Mouse (Mus musculus) brain, embryonic 18.5 days (tissue): ENCODE results near the gene Sap25.
"Not testable (repeated sequence)": the region's sequence is repeated elsewhere in the genome, so short reads cannot be mapped to it uniquely, and the experiment has no call there.

Experiments used
- DNase-seq: peaks from one replicate; pipeline ENCODE4 v3.0.0-alpha.2; 2012; ENCODE audit warnings: low read depth, low spot score

The Sap25 gene

DNA sequence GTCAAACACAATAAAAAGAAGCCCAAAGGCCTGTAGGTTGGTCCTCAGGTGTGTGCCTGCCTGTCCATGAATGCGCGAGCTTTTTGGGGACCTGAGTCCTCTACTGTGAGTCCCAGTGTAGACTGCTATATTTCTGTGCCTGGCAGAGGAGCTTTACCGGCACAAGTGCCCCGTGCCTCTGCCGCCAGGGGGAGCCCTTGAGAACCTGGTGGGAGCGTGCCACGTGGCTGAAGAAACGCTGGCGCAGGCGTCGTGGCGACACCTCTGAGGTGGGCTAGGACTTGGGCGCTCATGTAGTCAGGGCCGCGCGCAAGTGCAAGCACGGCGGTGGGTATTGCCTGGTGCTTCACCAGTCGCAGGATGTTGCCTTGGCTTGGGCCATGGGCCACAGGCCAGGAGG lies at the start of gene Sap25:
TSS of gene Sap25 (plus strand) at position 281 of the 400 bp plus-strand sequence.
- DNase-seq: no peak

- DNase-seq: no peak
Measured at GRCm38 (mm10) chr5:137595921-137596320, 45.2 kb upstream of the Sap25 start.

DNA sequence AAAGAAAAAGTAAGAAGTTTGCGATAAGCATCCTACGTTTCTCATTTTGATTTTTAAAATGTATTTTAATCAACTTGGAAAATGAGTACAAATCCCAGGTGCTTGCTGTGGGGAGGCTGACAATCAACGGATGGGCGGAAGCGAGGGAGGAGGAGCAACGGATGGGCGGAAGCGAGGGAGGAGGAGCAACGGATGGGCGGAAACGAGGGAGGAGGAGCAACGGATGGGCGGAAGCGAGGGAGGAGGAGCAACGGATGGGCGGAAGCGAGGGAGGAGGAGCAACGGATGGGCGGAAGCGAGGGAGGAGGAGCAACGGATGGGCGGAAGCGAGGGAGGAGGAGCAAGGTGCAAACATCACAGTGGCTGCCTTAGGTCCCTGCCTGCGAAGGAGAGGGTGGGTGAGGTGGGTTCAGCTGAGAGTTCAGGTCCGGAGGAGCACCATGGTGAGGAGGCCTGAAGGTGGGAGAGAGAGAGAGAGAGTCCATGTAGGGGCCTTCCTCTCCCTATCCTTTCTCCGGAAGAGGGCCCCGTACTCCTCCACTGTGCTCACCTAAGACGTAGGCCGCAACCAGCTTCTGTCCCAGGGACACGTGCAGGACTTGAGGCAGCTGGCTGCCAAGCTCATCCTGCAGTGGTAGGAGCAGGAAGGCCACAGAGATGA lies 44.4 kb upstream of the Sap25 start:
- no peak for DNase-seq

- no peak for DNase-seq
Measured at GRCm38 (mm10) chr5:137597625-137598024, 43.5 kb upstream of the Sap25 start.

DNA sequence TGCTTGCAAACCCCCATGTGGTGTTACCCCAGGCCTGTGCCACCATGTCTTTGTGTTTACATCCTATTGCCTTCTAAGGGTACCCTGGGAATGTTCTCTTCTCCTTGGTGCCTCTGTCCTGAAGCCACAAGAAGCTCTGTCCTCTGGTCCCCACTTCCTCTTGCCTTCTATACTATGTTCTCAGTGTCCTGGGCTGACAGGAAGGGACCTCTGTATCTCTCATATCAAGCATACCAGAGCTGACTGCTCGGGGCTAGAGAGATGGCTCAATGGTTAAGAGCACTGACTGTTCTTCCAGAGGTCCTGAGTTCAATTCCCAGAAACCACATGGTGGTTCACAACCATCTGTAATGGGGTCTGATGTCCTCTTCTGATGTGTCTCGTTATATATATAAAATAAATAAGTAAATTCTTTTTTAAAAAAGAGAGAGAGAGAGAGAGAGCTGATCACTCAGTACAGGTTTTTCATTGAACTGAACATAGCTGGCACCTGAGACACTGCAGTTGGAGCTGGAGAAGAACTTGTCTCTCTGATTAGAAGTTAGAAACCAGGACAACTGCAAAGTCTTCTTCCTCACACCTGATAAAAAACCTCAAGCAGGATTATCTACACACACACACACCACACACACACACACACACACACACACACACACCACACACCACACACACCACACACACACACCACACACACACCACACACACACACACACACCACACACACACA lies 42.9 kb upstream of the Sap25 start:
- no peak for DNase-seq

GRCm38 (mm10) chr5:137599600-137599999 lies 41.5 kb upstream of the Sap25 start:
- DNase-seq: no peak

DNA sequence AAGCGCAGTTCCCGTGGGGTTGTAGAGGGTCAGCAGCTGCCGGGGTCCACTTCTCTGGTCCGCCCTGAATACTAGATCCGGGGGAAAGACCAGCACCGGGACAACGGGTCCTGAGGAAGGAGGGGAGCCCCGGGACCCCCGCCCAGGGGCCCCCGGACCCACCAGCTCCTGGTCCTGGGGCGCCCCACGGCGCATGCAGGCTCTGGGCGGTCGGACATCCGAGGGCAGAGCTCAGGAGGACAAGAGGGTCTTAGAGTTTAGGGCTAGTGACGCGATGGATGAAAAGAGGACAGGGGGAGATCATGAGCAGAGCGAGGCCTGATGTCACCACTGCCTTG lies 40.9 kb upstream of the Sap25 start:
- DNase-seq: no peak

GRCm38 (mm10) chr5:137600619-137601364 lies 40.3 kb upstream of the Sap25 start, which contains the start of gene Mospd3:
Gene Mospd3, minus strand, starts transcription at chr5:137601058.
- DNase-seq: peak; percentile 98

DNA sequence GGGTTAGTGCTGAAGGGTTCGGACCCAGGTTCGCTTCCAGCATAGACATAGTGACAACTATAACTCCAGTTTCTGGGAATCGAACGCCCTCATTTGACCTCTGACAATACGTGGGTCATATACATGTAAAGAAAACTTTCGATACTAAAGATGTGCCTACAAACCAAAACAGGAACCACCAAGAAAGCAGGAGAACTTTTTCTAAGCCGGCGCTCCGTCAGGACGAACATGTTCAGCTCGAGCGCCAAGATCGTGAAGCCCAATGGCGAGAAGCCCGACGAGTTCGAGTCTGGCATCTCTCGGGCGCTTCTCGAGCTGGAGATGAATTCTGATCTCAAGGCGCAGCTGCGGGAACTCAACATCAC lies 39.8 kb upstream of the Sap25 start:
- no peak for DNase-seq

DNA sequence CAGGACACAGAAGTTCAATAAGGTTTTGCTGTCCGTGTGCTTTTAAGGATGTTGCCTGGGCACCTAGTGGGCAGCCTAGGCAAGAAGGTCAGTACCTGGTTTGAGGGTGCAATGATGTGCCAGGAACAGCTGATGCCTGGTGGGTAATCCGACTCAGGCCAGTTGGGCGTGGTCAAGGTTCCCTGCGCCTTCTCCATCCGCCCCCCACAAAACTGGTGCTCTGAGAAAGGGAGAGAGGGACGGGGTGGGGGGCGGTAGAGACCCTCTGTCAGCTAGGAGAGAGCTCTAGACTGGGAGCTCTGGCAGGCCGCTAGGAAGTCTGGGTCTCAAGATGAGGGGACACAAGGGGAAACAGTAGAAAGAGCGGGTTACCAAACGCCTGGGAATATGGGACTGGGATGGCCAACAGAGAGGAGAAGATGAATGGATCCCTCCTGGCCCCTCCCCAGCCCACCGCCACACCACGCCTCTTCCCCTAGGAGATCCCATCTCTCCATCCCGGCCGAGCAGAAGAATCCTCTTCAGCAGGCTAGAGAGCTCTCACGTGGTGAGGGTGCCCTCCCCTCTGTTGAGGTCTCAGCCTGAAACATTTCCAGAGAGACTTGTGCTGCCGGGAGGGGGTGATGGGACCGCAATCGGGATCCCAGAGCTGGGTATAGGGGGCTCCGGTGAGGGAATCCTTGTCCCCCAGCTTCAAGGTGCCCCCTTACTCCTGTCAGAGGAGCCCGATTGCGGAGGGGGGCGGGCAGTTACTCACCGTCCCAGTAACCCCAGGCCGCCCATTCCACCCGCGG lies 33.1 kb upstream of the Sap25 start:
- no peak for DNase-seq

GRCm38 (mm10) chr5:137608654-137609190 lies 32.4 kb upstream of the Sap25 start:
- no peak for DNase-seq

DNA sequence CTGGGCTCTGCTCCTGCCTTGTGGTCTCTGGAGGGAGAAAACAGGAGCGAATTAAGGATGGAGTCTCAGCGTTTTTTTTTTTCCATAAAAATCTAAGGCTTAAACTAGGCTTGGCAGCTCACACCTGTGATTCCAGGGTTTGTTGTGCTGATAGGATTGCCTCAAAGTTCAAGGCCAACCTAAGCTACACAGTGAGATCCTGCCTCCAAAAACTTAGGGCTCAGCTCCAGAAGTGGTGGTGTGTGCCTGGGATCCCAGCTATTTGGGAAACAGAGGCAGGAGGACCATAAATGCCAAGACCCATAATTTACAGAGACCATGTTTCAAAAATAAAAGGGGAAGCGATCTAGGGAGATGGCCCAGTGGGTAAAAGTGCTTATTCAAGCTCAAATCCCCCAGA lies 31.8 kb upstream of the Sap25 start:
- no peak for DNase-seq

GRCm38 (mm10) chr5:137610056-137610455 lies 31.1 kb upstream of the Sap25 start:
- DNase-seq: no peak

- no peak for DNase-seq
Measured at GRCm38 (mm10) chr5:137610548-137611244, 30.4 kb upstream of the Sap25 start.

GRCm38 (mm10) chr5:137611245-137611602 lies 29.9 kb upstream of the Sap25 start:
- DNase-seq: no peak

DNA sequence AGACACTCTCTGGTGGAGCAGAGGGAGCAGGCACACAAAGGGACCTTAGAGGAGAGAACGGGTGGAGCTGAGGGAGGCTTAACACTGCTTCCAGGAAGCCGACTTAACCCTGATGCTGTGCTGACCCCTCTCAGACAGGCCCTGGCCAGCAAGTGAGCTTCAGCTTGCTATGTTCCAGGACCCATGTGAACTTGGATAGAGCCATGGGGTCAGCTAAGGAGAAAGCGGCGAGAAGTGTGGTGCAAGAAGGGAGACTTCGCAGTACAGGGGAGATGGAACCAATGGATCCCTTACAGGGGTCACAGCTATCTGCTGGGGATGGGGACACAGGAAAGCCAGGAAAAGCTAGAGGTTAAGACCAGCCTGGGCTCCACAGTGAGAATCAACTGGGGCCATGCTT lies 28.1 kb upstream of the Sap25 start:
- no peak for DNase-seq

GRCm38 (mm10) chr5:137613550-137613949 lies 27.6 kb upstream of the Sap25 start, which contains the start of gene Pcolce:
Gene Pcolce, minus strand, starts transcription at chr5:137613784.
- DNase-seq: no peak

DNA sequence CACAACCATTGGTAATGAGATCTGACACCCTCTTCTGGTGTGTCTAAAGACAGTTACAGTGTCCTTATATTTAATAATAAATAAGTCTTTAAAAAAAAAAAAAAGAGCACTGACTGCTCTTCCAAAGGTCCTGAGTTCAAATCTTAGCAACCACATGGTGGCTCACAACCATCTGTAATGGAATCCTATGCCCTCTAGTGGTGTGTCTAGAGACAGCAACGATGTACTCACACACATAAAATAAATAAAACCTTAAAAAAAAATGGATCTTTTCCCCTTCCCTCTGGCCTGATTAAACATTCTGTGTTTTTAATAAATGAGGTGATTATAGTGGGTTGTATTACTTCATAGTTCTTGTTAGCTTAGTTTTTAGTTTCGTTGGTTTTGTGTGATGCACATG lies 26.2 kb upstream of the Sap25 start:
- DNase-seq: not testable (repeated sequence)

DNA sequence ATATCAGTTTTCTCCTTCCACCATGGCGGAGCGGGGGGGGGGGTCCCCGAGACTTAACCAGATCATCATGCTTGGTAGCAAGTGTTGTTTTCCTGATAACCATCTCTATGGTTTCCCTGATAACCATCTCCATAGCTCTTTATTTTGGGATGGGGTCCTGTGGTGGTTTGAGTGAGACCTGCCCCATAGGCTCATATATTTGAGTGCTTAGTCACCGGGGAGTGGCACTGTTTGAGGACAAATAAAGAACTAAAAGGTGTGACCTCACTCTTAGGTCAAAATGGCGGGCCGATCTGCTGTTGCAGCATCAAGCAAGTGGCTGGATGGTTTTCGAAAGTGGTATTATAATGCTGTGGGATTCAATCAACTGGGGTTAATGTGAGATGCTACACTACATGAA lies 25.8 kb upstream of the Sap25 start:
- no peak for DNase-seq

DNA sequence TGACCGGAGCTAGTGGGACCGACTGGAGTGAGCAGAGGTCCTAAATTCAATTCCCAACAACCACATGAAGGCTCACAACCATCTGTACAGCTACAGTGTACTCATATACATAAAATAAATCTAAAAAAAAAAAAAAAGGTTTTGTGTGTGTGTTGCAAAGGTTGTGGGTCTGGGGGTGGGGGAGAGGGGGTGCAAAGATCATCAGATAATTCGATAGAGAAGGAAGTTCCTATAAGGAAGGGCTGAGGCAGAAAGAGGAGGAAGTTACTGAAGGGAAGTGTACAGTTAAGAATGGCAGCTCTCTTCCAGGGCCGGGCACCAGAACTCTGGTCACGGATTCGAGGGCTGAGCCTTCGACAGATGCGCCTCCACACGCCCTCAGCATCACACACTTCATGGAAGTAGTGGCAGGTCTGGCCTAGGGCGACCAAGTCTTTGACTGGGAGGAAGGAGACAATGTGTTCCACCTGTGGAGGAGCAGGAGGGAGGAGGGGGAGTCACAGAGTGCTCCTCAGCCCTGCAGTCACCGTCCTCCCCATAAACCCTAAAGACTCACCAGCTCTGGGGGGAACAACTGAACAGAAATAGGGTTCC lies 17.1 kb upstream of the Sap25 start:
- no peak for DNase-seq

DNA sequence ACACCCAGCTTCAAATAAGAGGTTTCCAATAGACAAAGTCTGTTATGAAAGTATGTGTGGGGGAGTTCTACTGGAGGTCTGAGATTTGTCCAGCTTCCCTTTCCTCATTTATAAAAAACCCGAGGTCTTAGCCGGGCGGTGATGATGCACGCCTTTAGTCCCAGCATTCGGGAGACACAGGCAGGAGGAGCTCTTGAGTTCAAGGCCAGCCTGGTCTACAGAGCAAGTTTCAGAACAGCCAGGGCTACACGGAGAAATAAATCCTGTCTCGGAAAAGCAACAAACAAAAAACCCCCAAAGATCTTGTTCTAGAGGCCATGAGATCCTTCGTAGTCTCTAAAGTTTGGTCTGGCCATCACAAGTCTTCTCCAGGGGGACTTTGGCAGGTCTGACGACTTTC lies 13.1 kb upstream of the Sap25 start:
- no peak for DNase-seq
